Mouse (Mus musculus) bone marrow macrophage, adult 2 months (primary cell): ENCODE data around the gene Flt3l.
A peak's percentile ranks its signal among the peaks of the same experiment; 100 is the strongest.

Experiments
- CTCF ChIP-seq: IDR thresholded peaks from 2 replicates; pipeline ENCODE4 v1.5.1; 2012; ENCODE audit warnings: low read depth, mild to moderate bottlenecking, low read length, moderate library complexity
- POLR2A ChIP-seq: IDR thresholded peaks from 2 replicates; pipeline ENCODE4 v1.6.1; 2012; ENCODE audit warnings: mild to moderate bottlenecking, low read depth, low read length, borderline replicate concordance

- TF ChIP-seq POLR2A = peak; percentile 63; the same call in 1 of the 2 replicates
- no peak for TF ChIP-seq CTCF
Observed at GRCm38 (mm10) chr7:45154096-45154992, 18.1 kb upstream of the Flt3l start, which contains the start of the genes Pih1d1 and Aldh16a1.
